Mouse (Mus musculus): Measurements from ENCODE around the gene Ccr6. TPM values are rescaled to one million over a fixed set of nuclear protein-coding genes. Genes with fewer than 3 reads are reported as not detected.
A peak's percentile ranks its signal among the peaks of the same experiment; 100 is the strongest.

Ccr6 gene
- total RNA-seq, 1 experiment = 0.18 TPM

DNA sequence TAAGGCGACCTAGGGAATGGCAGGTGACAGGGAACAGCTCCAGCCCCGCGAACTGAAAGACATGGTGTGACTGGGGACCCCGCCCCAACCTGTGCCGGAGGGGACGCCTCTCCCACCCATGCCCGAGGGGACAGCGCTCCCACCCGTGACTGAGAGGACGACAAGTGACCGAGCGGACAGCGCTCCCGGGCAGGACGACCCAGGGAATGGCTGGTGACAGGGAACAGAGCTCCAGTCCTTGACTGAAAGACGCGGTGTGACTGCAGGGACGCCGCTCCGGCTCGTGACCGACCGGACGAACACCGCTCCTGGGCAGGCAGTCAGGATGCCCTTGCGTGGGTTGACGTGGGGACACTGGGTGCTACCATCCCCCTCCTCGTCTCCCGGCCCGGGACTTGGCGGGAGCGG is 48.4 kb downstream of the Ccr6 start:
- in situ Hi-C loops (cut with MboI; ENCODE audit: low sequenced_read_pairs in 2 of 2, unreplicated experiment in 2 of 2) = no loop called here
- Histone ChIP-seq H3K9me3 (ENCODE audit: control insufficient read depth, insufficient read depth, low read depth, low read length) (no peaks in the 10 kb centered on the region), H3K9ac (ENCODE audit: insufficient read depth, low read depth, low read length, poor library complexity, severe bottlenecking) (peak overlapping the region; percentile 73), H3K4me1 (ENCODE audit: control insufficient read depth in 2 of 2, insufficient read depth in 2 of 2, low read length in 2 of 2, poor library complexity in 1 of 2) (peaks cover 3% of the 10 kb centered on the region in 2 experiments; a peak in 2 of 4 replicates), H3K4me3 (ENCODE audit: insufficient read depth in 1 of 2, low read depth in 1 of 2, low read length in 2 of 2, poor library complexity in 1 of 2, severe bottlenecking in 1 of 2) (peak overlapping the region; percentile 89 to 93), H3K36me3 (ENCODE audit: control insufficient read depth, insufficient read depth, low read length, poor library complexity, severe bottlenecking) (no peaks in the 10 kb centered on the region), H3K27ac (ENCODE audit: insufficient read depth, low read depth, low read length, poor library complexity, severe bottlenecking) (no peak overlapping the region)
- TF ChIP-seq ZC3H11A (IDR thresholded peaks at IDR 0.05; ENCODE audit: borderline replicate concordance, low read depth, low read length) (no peak), HCFC1 (IDR thresholded peaks at IDR 0.05; ENCODE audit: borderline replicate concordance, insufficient read depth, low read length) (no peak), CHD2 (IDR thresholded peaks at IDR 0.05; ENCODE audit: low read depth, low read length) (no peak)
- peak; percentile 28 for DNase-seq (ENCODE audit: low read depth, low spot score)

DNA sequence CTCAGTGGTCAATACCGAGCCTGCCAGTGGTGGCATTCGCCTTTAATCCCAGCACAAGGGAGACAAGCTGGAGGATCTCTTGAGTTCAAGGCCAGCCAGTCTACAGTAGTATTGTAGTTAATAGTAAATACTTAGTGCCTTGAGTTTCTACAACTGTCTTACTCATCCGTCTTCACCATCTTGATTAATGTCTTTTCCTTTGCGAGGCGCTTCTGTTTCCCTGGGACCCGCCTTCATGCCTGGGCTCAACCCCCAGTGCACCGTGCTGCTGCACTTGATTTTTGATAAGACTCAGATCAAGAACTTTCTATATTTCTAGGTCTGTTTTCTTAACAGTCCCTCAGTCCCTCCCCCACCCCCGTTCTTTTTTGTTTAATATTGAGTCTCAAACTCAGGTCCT is 49.2 kb downstream of the Ccr6 start:
- peaks cover 3% of the 10 kb centered on the region in 2 experiments; a peak in 2 of 4 replicates for H3K4me1 ChIP-seq (ENCODE audit: control insufficient read depth in 2 of 2, insufficient read depth in 2 of 2, low read length in 2 of 2, poor library complexity in 1 of 2)
- H3K4me3 ChIP-seq (ENCODE audit: insufficient read depth in 1 of 2, low read depth in 1 of 2, low read length in 2 of 2, poor library complexity in 1 of 2, severe bottlenecking in 1 of 2) = peak overlapping the region; percentile 89 to 93; a peak in 3 of 4 replicates
- no peak overlapping the region for H3K9ac ChIP-seq (ENCODE audit: insufficient read depth, low read depth, low read length, poor library complexity, severe bottlenecking)
- DNase-seq (ENCODE audit: low read depth, low spot score) = no peak
- no peak for TF ChIP-seq HCFC1 (IDR thresholded peaks at IDR 0.05; ENCODE audit: borderline replicate concordance, insufficient read depth, low read length)
- TF ChIP-seq CHD2 (IDR thresholded peaks at IDR 0.05; ENCODE audit: low read depth, low read length) = no peak
- TF ChIP-seq ZC3H11A (IDR thresholded peaks at IDR 0.05; ENCODE audit: borderline replicate concordance, low read depth, low read length) = no peak
- no peak for TF ChIP-seq MAFK (IDR thresholded peaks at IDR 0.05; ENCODE audit: insufficient read depth, low read depth, low read length)
- TF ChIP-seq ZNF384 (IDR thresholded peaks at IDR 0.05; ENCODE audit: low read depth, low read length) = no peak
- H3K9me3 ChIP-seq (ENCODE audit: control insufficient read depth, insufficient read depth, low read depth, low read length) = no peaks in the 10 kb centered on the region
- in situ Hi-C loops (cut with MboI; ENCODE audit: low sequenced_read_pairs in 2 of 2, unreplicated experiment in 2 of 2) = no loop called here
- H3K36me3 ChIP-seq (ENCODE audit: control insufficient read depth, insufficient read depth, low read length, poor library complexity, severe bottlenecking) = no peaks in the 10 kb centered on the region
- H3K27ac ChIP-seq (ENCODE audit: insufficient read depth, low read depth, low read length, poor library complexity, severe bottlenecking) = no peak overlapping the region; the same call in 1 of the 2 replicates

- H3K4me1 ChIP-seq (ENCODE audit: control insufficient read depth in 2 of 2, insufficient read depth in 2 of 2, low read length in 2 of 2, poor library complexity in 1 of 2) = peaks cover 3% of the 10 kb centered on the region in 2 experiments; a peak in 2 of 4 replicates
- DNase-seq (ENCODE audit: low read depth, low spot score) = no peak
- in situ Hi-C loops (cut with MboI; ENCODE audit: low sequenced_read_pairs in 2 of 2, unreplicated experiment in 2 of 2) = no loop called here
- no peaks in the 10 kb centered on the region for H3K36me3 ChIP-seq (ENCODE audit: control insufficient read depth, insufficient read depth, low read length, poor library complexity, severe bottlenecking)
- H3K27ac ChIP-seq (ENCODE audit: insufficient read depth, low read depth, low read length, poor library complexity, severe bottlenecking) = no peak overlapping the region
- no peak for TF ChIP-seq ZC3H11A (IDR thresholded peaks at IDR 0.05; ENCODE audit: borderline replicate concordance, low read depth, low read length)
- no peak for TF ChIP-seq HCFC1 (IDR thresholded peaks at IDR 0.05; ENCODE audit: borderline replicate concordance, insufficient read depth, low read length)
- TF ChIP-seq ZNF384 (IDR thresholded peaks at IDR 0.05; ENCODE audit: low read depth, low read length) = no peak
- TF ChIP-seq CHD2 (IDR thresholded peaks at IDR 0.05; ENCODE audit: low read depth, low read length) = no peak
- no peak for TF ChIP-seq MAFK (IDR thresholded peaks at IDR 0.05; ENCODE audit: insufficient read depth, low read depth, low read length)
- no peak overlapping the region for H3K4me3 ChIP-seq (ENCODE audit: insufficient read depth in 1 of 2, low read depth in 1 of 2, low read length in 2 of 2, poor library complexity in 1 of 2, severe bottlenecking in 1 of 2)
- H3K9me3 ChIP-seq (ENCODE audit: control insufficient read depth, insufficient read depth, low read depth, low read length) = no peaks in the 10 kb centered on the region
- no peak overlapping the region for H3K9ac ChIP-seq (ENCODE audit: insufficient read depth, low read depth, low read length, poor library complexity, severe bottlenecking)
Measured at GRCm38 (mm10) chr17:8286987-8287386, 51.1 kb downstream of the Ccr6 start.

GRCm38 (mm10) chr17:8289993-8290679 is 54.3 kb downstream of the Ccr6 start:
- H3K36me3 ChIP-seq (ENCODE audit: control insufficient read depth, insufficient read depth, low read length, poor library complexity, severe bottlenecking) = no peaks in the 10 kb centered on the region
- no peak overlapping the region for H3K4me3 ChIP-seq (ENCODE audit: insufficient read depth in 1 of 2, low read depth in 1 of 2, low read length in 2 of 2, poor library complexity in 1 of 2, severe bottlenecking in 1 of 2)
- DNase-seq (ENCODE audit: low read depth, low spot score) = no peak
- no peak for TF ChIP-seq HCFC1 (IDR thresholded peaks at IDR 0.05; ENCODE audit: borderline replicate concordance, insufficient read depth, low read length)
- no peak for TF ChIP-seq ZC3H11A (IDR thresholded peaks at IDR 0.05; ENCODE audit: borderline replicate concordance, low read depth, low read length)
- no peak for TF ChIP-seq ZNF384 (IDR thresholded peaks at IDR 0.05; ENCODE audit: low read depth, low read length)
- TF ChIP-seq CHD2 (IDR thresholded peaks at IDR 0.05; ENCODE audit: low read depth, low read length) = no peak
- TF ChIP-seq MAFK (IDR thresholded peaks at IDR 0.05; ENCODE audit: insufficient read depth, low read depth, low read length) = no peak
- no peaks in the 10 kb centered on the region for H3K9me3 ChIP-seq (ENCODE audit: control insufficient read depth, insufficient read depth, low read depth, low read length)
- H3K27ac ChIP-seq (ENCODE audit: insufficient read depth, low read depth, low read length, poor library complexity, severe bottlenecking) = no peak overlapping the region
- H3K4me1 ChIP-seq (ENCODE audit: control insufficient read depth in 2 of 2, insufficient read depth in 2 of 2, low read length in 2 of 2, poor library complexity in 1 of 2) = peaks cover 0 to under 1% of the 10 kb centered on the region in 2 experiments; a peak in 1 of 4 replicates
- no peak overlapping the region for H3K9ac ChIP-seq (ENCODE audit: insufficient read depth, low read depth, low read length, poor library complexity, severe bottlenecking)
- in situ Hi-C loops (cut with MboI; ENCODE audit: low sequenced_read_pairs in 2 of 2, unreplicated experiment in 2 of 2) = no loop called here
